Mouse (Mus musculus) cerebellum, adult 11-12 months (tissue): Measurements from ENCODE around the gene Efcab7.

ENCODE experiments used
- DNase-seq: peaks from one replicate; pipeline ENCODE4 v3.0.0; 2022

The Efcab7 gene

DNA sequence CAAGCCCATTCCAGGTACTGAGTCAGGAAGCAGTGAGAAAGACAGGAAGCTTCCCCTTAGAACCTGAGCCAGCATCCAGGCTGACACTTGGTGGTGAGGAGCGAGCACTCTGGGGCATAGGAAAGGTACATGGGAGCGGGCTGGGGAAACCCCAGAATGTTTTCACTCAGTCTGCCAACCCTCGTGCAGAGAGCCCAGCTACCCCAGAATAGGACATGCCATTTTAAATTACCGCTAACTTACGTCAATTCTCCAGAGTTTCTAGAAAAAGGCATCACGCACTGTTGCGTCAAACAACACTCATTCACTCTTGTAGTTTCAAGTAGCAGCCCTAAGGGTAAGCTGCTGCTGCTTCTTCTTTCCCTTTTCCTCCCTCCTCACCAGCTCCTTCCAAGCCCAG lies 116.0 kb downstream of the Efcab7 start:
- no peak for DNase-seq

DNA sequence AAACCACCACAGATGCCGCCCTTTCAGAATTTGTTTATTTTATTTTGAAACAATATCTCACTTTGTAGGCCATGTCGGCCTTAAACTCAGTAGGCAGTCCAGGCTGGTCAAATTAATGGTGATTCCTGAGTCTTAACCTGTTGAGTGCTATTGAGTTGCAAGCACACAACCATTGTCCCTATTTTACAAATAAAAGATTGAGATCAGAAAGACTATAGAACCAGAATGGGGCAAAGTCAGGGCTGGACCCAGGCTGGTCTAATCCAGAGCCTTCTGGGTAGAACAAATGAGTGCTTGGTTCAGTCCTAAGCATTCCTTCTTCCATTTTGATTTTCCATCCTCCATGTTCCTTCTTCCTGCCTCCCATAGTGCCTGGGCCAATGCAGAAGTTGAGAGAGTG lies 117.5 kb downstream of the Efcab7 start:
- no peak for DNase-seq

DNA sequence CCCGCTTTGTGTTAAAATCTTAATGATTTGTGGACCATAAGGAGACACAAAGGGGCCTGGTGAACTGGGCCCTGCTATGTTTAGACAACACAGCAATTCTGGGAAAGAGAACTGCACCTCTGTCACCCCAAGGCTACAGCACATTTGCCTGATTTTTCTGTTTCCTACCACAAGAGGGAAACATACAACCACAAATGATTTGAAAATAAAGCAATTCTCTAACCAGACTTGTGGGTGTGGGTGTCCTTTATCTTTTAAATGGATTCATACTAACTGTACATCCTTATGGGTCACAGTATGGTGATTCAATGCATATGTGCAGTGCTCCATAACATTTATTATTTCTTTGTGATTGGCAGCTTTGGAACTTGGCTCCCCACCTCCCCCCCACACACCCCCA lies 118.2 kb downstream of the Efcab7 start:
- no peak for DNase-seq

DNA sequence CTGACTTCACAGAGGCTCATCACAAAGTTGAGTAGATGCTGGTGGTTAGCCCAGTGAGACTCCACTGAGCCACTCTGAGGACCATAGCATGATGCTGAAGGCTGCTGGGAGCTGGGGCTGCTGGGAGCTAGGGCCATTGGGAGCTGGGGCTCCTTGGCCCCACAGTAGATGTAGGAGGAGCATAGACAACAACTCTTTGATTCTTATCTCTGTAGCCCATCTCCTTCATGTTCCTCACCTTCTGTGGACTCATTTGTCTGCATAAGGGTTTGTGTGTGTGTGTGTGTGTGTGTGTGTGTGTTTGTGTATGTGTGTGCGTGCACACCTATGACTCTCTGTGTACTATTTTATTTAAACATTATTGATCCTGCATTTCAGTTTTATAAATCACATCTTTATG lies 118.9 kb downstream of the Efcab7 start:
- DNase-seq: no peak

DNA sequence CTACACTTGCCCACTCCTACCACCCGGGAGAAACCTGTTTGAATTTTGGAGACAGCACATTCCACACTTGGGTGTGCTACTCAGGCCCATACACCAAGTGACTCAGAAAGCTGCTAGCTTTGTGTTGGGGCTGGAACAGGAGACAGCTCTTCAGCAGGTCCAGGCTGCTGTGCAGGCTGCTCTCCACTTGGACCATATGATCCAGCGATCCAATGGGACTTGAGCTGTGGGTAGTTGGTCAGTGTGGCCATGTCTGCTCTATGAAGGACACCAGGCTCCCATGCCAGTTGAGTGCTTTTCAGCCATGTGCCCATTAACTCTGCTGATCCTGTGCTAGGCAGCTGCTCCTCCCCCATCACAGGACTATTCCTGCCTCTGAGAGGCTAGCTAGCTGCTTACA lies 124.9 kb downstream of the Efcab7 start:
- no peak for DNase-seq

DNA sequence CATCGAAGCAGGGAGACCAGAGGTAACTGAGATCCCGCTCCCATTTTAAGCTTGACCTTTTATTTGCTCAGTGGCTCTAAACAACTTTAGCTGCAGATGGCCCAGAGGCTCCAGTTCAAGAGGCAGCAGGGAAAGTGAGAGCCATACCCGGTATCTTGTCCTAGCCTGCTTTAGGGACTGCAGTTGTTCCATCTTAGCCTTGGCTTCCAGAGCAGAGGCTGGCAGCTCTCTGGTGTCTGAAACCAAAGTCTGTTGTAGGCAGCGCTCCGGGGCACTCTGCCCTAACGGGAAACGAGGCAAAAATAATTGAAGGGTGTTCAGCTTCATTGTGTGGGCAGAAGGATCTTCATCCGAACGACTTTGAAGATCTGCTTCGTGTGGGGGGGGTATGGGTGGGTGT lies 126.4 kb downstream of the Efcab7 start:
- DNase-seq: no peak

DNA sequence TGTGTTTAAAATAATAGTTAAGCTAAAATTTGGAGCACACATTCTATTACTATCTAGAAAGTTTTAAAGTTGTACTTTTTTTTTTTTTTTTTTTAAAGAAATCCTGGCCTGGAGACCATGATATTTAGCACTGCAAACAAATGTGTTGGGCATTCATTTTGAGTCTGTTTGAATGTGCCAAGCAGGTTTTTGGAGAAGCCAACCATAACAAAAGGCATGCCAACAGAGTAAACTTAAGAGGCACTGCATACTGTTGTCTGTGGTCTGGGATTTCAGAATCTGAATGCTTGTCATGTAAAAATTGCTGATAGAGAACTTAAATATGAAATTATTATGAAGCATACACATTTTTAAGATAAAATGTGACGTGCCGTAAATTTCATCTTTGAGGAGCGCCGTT lies 128.2 kb downstream of the Efcab7 start:
- DNase-seq: no peak

DNA sequence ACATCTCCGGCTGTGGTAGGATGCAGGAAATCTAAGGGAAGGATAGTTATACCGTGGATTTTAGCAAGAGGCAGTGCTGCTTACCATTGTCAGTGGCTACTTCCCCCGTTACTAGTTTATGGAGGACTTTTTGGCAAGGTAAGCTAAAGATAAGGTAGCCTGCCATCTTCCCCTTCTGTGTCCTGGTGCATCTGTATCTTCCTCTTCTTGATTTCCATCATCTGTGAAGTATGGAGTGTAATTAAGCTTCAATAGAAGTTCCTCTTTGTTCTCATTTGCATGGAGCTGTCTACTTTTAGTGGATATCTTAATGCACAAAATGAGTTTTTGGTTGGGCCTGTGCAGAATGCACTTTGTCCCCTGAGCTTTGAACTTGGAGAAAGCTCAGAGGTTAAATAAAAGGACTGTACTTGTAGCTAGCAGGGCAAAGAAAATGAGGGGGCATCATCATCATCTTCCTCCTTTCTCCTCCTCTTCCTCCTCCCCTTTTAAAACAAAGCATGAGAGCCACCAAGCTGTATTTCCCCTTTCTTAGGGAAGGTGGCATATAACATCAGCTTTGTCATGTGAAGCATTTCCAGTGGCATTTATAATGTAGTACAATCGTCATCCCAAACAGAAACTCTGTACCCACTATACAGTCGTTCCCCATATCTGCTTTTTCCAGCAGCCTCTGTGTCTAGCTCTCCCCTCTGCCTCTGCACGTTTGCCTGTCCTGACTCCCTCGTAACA lies 129.3 kb downstream of the Efcab7 start:
- no peak for DNase-seq

DNA sequence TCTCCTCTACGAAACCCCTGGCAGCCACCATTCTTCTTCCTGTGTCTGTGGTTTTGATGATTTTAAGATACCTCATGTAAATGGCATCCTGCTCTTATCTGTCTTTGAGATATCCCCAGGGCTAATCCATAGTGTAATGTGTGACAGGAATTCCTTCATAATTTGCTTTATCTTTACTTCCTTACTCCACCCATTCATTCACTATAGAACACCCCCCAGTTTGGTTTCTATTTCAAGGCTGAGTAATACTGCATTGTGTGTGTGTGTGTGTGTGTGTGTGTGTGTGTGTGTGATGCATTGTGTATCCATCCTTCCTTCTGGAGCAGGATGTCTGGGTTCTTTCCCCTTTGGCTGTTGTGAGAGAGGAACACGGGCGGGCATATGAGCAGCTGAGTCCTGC lies 130.3 kb downstream of the Efcab7 start:
- DNase-seq: no peak
